Mouse (Mus musculus): ENCODE measurements around the gene Etv6. TPM values are rescaled to one million over a fixed set of nuclear protein-coding genes. Genes with fewer than 3 reads are reported as not detected.

Etv6 gene
- polyA plus RNA-seq, 1 experiment, result 13.5 TPM

DNA sequence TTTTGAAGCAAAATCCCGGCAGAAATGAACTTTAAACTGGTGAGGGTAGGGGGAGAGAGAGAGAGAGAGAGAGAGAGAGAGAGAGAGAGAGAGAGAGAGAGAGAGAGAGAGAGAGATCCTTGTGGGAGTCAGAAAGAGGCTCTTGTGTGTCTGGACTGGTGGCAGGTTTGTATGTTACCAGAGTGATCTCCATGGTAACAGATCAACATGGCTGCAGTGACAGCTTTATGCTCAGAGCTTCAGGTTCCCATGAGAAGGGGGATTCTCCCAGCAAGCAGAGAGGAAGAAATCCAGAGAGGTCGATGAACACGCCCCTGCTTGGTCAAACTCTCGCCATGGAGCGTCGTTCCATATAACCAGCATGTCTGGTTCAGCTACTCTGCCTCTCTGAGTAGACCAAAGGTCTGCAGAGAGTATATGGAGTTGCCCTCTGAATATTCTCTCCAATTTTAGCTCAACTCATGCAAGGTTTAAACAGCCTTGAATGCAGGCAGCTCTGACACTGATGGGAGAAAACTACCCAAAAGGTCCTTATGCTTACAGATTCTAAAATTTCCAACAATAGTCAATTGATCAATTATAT, 122.1 kb downstream of the Etv6 start:
- no peak for TF ChIP-seq CTCF (IDR thresholded peaks at IDR 0.05; ENCODE audit: borderline replicate concordance, extremely low read depth, insufficient read depth, insufficient read length)
- TF ChIP-seq POLR2A (IDR thresholded peaks at IDR 0.05; ENCODE audit: borderline replicate concordance, extremely low read depth, insufficient read depth, insufficient read length, poor library complexity, severe bottlenecking), result no peak

DNA sequence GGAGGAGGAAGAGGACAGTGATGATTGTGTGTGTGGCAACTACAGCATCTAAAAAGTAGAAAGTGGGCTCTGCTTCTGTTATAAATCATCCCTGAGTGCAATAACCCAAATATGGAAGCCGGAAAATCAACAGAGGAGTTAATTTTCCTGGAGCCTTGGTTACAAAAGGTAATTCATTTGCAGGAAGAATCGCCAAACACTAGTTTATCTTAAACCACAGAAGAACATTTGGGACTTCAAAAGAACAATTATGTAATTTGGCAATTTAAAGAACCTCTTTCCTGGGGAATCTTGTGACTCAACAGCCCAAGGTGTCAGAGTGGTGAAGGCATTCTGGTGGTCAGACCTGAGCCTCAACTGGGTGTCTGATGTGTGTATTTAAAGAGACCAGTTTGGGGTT, 122.7 kb downstream of the Etv6 start:
- no peak for TF ChIP-seq POLR2A (IDR thresholded peaks at IDR 0.05; ENCODE audit: borderline replicate concordance, extremely low read depth, insufficient read depth, insufficient read length, poor library complexity, severe bottlenecking)
- TF ChIP-seq CTCF (IDR thresholded peaks at IDR 0.05; ENCODE audit: borderline replicate concordance, extremely low read depth, insufficient read depth, insufficient read length), result no peak
- DNase-seq (ENCODE audit: low read depth), result no peak

More for the DNA sequence above, 122.1 kb downstream of the Etv6 start:
- DNase-seq (ENCODE audit: low read depth), result peak; percentile 86

- no peak for DNase-seq (ENCODE audit: low read depth)
- no peak for TF ChIP-seq POLR2A (IDR thresholded peaks at IDR 0.05; ENCODE audit: borderline replicate concordance, extremely low read depth, insufficient read depth, insufficient read length, poor library complexity, severe bottlenecking)
- TF ChIP-seq CTCF (IDR thresholded peaks at IDR 0.05; ENCODE audit: borderline replicate concordance, extremely low read depth, insufficient read depth, insufficient read length), result no peak
Measured at GRCm38 (mm10) chr6:134159672-134160071, 124.2 kb downstream of the Etv6 start.

DNA sequence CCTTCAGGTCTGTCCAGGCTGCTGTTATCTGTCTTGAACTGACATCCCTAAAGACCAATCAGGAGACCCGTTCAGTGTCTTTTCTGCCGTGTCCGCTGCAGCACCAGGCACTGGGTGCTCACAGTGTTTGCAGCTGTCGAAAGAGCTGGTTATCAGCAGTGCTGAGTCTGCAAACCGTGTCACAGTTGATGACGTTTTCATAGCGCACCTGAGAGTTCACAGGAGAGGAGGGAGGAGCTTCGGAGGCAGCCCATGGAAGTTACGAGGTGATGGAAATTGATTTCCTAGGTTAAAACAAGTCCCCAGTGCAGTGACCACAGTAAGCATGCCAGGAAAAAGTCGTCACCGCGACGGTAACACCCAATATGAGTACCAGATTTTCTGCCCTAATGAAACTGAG, 125.5 kb downstream of the Etv6 start:
- no peak for DNase-seq (ENCODE audit: low read depth)
- TF ChIP-seq CTCF (IDR thresholded peaks at IDR 0.05; ENCODE audit: borderline replicate concordance, extremely low read depth, insufficient read depth, insufficient read length), result no peak
- TF ChIP-seq POLR2A (IDR thresholded peaks at IDR 0.05; ENCODE audit: borderline replicate concordance, extremely low read depth, insufficient read depth, insufficient read length, poor library complexity, severe bottlenecking), result no peak

GRCm38 (mm10) chr6:134163346-134163745, 127.8 kb downstream of the Etv6 start:
- TF ChIP-seq POLR2A (IDR thresholded peaks at IDR 0.05; ENCODE audit: borderline replicate concordance, extremely low read depth, insufficient read depth, insufficient read length, poor library complexity, severe bottlenecking), result no peak
- TF ChIP-seq CTCF (IDR thresholded peaks at IDR 0.05; ENCODE audit: borderline replicate concordance, extremely low read depth, insufficient read depth, insufficient read length), result no peak
- DNase-seq (ENCODE audit: low read depth), result no peak

GRCm38 (mm10) chr6:134164356-134164755, 128.9 kb downstream of the Etv6 start:
- no peak for TF ChIP-seq CTCF (IDR thresholded peaks at IDR 0.05; ENCODE audit: borderline replicate concordance, extremely low read depth, insufficient read depth, insufficient read length)
- TF ChIP-seq POLR2A (IDR thresholded peaks at IDR 0.05; ENCODE audit: borderline replicate concordance, extremely low read depth, insufficient read depth, insufficient read length, poor library complexity, severe bottlenecking), result no peak
- DNase-seq (ENCODE audit: low read depth), result no peak

GRCm38 (mm10) chr6:134165012-134165411, 129.5 kb downstream of the Etv6 start:
- DNase-seq (ENCODE audit: low read depth), result no peak
- TF ChIP-seq CTCF (IDR thresholded peaks at IDR 0.05; ENCODE audit: borderline replicate concordance, extremely low read depth, insufficient read depth, insufficient read length), result no peak
- no peak for TF ChIP-seq POLR2A (IDR thresholded peaks at IDR 0.05; ENCODE audit: borderline replicate concordance, extremely low read depth, insufficient read depth, insufficient read length, poor library complexity, severe bottlenecking)

- TF ChIP-seq CTCF (IDR thresholded peaks at IDR 0.05; ENCODE audit: borderline replicate concordance, extremely low read depth, insufficient read depth, insufficient read length) (no peak), POLR2A (IDR thresholded peaks at IDR 0.05; ENCODE audit: borderline replicate concordance, extremely low read depth, insufficient read depth, insufficient read length, poor library complexity, severe bottlenecking) (no peak)
- no peak for DNase-seq (ENCODE audit: low read depth)
Measured at GRCm38 (mm10) chr6:134167963-134168362, 132.5 kb downstream of the Etv6 start.

DNA sequence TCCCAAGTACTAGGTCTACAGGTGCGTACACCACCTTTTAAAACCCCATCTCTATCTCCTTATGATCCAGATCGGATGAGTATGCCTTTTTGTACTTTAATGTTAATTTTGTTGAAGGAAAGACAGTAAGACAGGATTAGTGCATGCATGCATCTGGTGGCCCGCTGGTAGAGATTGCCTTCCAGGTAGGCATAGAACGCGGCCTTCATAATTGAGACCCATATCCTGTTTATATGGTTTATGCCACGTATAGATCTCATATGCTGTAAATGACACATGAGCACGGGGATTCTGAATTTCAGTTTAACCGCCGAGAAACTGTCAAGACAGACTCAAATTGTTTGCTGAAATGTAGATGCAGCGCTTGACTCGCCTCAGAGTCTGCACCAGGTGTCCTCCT, 133.3 kb downstream of the Etv6 start:
- TF ChIP-seq POLR2A (IDR thresholded peaks at IDR 0.05; ENCODE audit: borderline replicate concordance, extremely low read depth, insufficient read depth, insufficient read length, poor library complexity, severe bottlenecking), result no peak

DNA sequence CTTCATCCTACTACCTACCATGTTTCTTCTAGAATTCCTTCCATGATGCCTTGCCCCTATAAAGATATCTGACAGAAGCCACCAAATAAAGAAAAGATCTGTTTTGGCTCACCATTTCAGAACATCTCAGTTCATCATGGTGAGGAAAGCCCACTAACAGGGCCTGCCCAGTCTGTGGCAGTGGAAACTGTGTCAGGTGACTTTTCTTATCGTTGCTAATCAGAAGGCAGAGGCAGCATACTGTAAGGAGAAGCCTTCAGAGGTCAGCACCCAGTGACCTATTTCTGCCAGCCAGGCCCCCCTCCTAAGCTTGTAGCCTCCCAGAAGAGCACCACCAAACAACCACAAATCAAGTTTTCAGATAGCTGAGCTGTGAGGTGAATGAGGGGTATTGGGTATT, 135.7 kb downstream of the Etv6 start:
- DNase-seq (ENCODE audit: low read depth), result no peak

More for the DNA sequence above, 133.3 kb downstream of the Etv6 start:
- DNase-seq (ENCODE audit: low read depth), result no peak

DNA sequence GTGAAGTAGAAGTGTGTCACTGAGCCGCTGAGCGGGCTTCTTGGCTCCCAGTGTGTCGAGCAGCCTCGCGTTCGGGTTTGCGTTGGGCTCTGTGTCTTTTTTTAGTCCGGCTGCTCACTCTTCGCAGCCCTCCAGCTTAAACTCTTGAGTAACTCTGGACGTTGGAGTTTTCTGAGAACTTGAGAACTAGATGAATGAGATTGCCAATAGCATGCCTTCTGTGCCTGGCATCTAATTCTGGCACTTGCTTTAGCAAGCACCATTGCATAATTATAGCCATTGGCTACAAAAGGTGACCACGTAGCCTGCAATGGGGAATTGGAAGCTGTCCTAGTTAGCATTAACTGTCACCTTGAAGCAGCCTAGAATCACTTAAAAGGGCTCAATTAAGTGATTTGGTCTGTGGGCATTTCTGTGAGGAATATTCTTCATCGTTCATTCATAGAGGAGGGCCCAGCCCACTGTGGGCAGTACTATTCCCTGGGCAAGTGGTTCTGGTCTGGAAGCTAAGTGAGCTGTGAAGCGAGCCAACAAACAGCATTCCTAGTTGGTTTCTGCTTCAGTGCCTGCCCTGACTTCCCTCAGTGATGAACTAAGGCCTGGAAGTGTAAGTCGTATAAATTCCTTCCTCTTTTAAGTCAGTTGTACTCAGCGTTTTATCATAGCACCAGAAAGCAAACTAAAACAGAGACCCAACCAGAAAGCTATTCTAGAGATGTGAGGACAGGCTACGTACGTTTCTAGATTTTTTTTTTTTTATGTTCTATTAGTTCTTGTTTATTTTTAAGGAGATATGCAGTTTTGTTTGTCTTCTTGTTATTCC, 136.6 kb downstream of the Etv6 start:
- DNase-seq (ENCODE audit: low read depth), result no peak
- TF ChIP-seq CTCF (IDR thresholded peaks at IDR 0.05; ENCODE audit: borderline replicate concordance, extremely low read depth, insufficient read depth, insufficient read length) (no peak), POLR2A (IDR thresholded peaks at IDR 0.05; ENCODE audit: borderline replicate concordance, extremely low read depth, insufficient read depth, insufficient read length, poor library complexity, severe bottlenecking) (no peak)

More for the DNA sequence above, 135.7 kb downstream of the Etv6 start:
- TF ChIP-seq CTCF (IDR thresholded peaks at IDR 0.05; ENCODE audit: borderline replicate concordance, extremely low read depth, insufficient read depth, insufficient read length) (no peak), POLR2A (IDR thresholded peaks at IDR 0.05; ENCODE audit: borderline replicate concordance, extremely low read depth, insufficient read depth, insufficient read length, poor library complexity, severe bottlenecking) (no peak)

- DNase-seq (ENCODE audit: low read depth), result no peak
- TF ChIP-seq POLR2A (IDR thresholded peaks at IDR 0.05; ENCODE audit: borderline replicate concordance, extremely low read depth, insufficient read depth, insufficient read length, poor library complexity, severe bottlenecking) (no peak), CTCF (IDR thresholded peaks at IDR 0.05; ENCODE audit: borderline replicate concordance, extremely low read depth, insufficient read depth, insufficient read length) (no peak)
Measured at GRCm38 (mm10) chr6:134173439-134173838, 137.9 kb downstream of the Etv6 start.
